Mouse (Mus musculus) layer of hippocampus, adult 11-12 months (tissue): ENCODE data around the gene Dph1.

ENCODE experiments used
- DNase-seq: peaks from one replicate; pipeline ENCODE4 v3.0.0; 2022; ENCODE audit warnings: low spot score

Gene Dph1

GRCm38 (mm10) chr11:75190905-75191441, at the start of gene Dph1:
Dph1 (minus strand) TSS chr11:75191241.
- no peak for DNase-seq

DNA sequence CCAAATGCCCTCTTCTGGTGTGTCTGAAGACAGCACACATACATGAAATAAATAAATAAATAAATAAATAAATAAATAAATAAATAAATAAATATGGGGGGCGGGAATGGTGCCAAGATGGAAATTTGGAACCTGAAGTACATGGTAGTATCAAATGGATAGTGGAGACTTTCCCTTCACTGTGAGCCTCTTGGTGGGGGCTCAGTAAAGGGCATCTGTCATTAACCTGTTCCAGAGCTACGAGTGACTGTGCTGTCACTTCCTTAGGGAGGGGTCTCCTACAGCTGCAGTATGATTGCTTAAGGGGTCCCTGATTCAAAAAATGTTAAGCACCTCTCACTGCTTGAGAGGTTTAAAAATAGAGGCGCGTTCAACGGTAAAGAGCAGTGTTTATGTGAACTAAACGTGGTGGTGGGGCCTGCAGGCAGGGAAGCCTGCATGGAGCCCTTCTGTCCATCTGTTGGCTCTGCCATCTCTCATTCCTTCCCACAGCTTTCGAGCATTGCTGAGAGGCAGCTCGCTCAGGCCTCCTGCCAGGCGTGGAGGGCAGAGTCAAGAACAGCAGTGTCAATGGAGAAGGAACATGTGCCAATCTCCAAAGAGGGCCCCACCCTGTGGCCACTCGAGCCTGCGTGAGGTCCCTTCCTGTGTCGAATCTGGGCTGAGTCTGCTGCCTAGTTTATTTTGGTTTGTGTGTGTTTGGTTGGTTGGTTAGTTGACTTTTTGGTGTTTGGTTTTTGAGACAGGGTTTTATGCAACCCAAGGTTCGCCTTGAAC, 49.3 kb upstream of the Dph1 start:
- DNase-seq: no peak

DNA sequence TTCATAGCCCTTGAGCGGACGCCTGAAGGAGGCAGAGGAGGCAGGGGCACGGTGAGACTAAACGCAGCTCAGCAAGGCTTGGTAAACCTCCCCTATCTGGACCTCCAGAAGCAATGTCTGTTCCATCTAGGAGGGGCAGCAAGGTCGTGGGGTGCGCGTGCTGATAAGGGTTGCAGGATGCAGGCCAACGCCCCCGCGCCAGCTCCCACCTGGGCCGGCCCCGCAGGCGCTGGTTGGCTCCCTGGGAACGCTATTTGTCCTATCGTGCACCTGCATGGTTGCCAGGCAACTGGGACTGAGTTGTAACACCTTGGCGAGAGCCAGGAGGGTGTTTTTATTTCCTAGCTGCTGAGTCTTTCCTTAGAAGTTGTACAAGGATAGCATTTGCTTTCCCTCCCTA, 43.7 kb upstream of the Dph1 start:
- DNase-seq: peak; percentile 53

DNA sequence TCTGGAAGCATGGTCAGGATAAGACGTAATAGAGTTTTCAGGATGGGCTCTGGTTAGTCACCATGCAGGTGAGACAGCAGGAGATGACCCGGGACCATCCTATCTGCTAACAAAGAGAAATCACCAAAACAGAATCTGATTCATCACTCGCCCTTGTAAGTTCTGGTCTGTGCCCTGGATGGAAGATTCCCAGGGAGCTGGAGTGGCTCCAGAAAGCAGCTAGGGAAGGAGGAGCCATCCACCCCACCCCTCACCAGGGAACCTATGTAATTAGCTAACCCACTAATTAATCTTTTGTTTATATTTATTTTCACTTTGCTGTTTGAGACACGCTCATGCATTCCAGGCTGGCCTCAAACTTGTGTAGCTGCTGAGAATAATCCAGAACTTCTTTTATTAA, 41.4 kb upstream of the Dph1 start:
- DNase-seq: no peak

DNA sequence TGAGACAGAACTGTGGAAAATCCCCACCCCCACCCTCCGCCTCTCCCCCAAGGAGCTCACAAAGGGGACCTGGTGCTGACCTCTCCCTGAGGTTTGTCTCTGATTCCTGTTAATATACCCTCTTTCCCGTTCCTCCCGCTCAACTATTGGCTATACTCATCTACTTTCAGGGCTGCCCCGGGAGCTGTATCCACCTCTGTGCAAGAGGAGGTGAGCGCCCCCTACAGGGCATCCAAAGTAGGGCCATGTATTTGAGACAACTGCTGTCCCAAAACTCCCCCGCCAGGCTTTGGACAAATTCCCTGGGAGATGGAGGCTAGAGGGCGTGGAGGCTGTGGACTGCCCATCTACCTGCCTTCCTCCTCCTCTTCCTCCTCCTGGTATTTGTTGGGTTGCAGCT, 40.7 kb upstream of the Dph1 start:
- peak; percentile 71 for DNase-seq

DNA sequence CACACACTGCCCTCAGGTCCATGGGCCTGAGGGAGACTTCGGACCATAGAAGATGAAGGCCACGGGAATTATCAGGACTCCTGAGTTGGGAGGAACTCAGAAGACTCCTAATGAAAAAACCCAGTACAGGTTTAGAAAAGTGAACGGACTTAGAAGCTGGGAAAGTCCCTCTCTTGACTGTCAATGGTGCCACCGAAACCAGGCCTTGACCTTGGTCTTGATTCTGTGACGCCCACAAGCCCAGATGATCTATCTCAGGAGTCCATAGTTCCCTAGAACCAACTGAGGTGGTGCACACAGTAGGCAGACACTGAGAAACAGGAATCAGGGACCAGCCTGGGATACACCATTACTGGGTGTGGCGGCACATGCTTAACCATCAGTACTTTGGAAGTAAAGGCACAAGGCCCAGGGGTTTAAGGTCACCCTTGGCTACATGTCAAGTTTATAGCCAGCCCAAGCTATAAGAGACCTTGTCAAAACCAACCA, 39.3 kb upstream of the Dph1 start:
- DNase-seq: no peak

DNA sequence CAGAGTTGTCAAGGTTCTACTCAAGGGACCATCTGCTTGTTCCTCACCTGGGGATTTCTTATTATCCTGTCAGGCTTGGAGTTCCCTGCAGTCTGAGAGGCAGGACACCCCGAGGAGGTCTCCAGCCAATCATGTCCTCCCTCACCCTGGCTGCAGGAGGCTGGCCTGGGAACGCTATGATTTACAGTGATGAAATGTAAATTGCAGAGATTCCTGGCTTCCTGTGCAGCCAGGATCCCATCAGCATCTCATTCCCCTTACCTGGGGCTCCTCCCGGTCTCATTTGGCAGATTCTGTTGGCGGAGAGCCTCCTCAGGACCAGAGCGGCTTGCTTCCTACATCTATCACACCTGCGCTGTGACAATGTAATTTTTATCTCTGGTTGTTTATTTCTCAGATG, 38.2 kb upstream of the Dph1 start:
- no peak for DNase-seq

GRCm38 (mm10) chr11:75227632-75228031, 36.6 kb upstream of the Dph1 start:
- DNase-seq: no peak

DNA sequence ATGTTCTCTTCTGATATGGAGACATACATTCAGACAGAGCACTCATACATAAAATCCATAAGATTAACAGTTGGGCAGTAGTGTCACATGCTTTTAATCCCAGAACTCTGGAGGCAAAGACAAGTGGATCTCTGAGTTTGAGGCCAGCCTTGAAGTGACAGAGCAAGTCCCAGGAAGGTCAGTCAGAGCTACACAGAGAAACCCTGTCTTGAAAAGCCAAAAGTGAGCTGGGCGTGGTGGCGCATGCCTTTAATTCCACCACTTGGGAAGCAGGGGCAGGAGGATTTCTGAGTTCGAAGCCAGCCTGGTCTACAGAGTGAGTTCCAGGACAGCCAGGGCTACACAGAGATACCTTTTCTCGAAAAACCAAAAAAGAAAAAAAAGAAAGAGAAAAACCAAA, 33.8 kb upstream of the Dph1 start:
- DNase-seq: no peak

DNA sequence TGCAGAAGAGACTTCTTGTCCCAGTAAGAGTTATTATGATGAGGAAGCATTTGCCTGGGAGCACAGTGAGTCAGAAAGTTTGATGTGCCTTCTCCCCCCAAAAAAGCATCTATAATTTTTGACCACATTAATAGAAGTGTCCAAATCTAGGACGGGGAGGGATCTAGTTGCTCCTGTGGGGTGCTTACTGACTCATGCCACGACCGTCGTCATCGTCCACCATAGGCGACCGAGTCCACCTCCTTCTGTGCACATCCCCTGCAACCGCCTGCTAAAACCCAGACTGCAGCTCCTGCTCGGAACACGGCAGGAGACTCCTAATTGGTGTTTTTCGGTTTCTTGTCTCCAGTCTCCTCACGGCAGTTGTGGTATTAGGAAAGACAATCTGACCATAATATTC, 33.0 kb upstream of the Dph1 start:
- DNase-seq: no peak

GRCm38 (mm10) chr11:75220517-75221145, 29.6 kb upstream of the Dph1 start:
- DNase-seq: no peak

DNA sequence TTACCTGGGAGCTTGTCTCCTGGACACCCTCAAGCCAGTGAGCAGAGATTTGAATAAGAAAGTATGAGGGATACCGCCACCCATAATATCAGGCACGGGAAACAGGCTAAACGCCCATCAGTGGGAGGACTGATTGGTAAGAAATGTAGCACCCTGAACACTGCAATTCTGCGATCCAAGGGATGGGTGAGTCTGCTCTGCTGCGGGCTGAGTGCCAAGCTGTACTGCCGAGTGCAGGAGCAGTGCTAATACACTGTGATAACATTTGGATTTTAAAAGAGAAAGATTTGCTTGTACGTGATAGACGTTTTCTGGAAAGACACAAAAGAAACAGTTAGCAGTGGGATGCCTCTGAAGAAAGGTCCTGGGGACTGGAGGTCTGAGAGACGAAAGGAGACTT, 29.1 kb upstream of the Dph1 start:
- DNase-seq: peak; percentile 70

GRCm38 (mm10) chr11:75214081-75214950, 23.3 kb upstream of the Dph1 start:
- DNase-seq: no peak

- no peak for DNase-seq
These were observed 22.5 kb upstream of the Dph1 start for GRCm38 (mm10) chr11:75213372-75214080.

DNA sequence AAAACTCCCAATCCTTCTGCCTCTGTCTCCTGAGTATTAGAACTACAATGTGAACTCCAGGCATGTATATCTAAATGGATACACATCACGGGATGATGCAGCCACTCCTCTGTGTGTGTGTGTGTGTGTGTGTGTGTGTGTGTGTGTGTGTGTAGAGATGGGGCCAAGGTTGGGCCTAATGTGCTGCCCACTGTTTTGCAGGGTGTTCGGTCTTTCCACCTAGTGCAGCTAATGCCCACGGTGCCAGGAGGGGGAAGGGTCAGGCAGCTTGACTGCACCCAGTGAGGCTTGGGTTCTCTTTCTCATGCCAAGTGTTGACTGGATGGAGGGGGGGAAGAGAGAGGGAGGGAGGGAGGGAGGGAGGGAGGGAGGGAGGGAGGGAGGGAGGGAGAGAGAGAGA, 21.8 kb upstream of the Dph1 start:
- DNase-seq: no peak

- DNase-seq: peak; percentile 44
These were observed 21.1 kb upstream of the Dph1 start for GRCm38 (mm10) chr11:75212031-75212667.

- DNase-seq: no peak
These were observed 19.7 kb upstream of the Dph1 start for GRCm38 (mm10) chr11:75210755-75211154.

DNA sequence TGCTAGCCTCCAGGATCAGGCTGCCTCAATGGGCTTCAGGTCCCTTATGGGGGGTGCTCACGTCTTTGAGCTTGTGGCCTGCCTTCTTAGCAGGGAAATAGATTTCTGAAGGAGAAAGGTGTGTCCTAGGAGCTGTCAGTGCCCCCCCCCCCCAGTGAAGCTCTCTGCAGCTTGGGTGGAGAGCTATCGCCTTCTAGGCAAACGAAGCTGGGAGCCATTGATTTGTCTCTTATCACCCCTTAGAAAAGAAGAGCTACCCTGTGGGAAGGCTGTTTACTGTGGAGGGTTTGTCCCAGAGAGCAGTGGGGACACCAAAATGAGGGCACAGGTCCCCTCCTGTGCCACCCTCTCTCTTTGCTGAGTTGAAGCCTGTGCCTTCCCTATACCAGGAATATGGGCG, 19.1 kb upstream of the Dph1 start:
- no peak for DNase-seq

DNA sequence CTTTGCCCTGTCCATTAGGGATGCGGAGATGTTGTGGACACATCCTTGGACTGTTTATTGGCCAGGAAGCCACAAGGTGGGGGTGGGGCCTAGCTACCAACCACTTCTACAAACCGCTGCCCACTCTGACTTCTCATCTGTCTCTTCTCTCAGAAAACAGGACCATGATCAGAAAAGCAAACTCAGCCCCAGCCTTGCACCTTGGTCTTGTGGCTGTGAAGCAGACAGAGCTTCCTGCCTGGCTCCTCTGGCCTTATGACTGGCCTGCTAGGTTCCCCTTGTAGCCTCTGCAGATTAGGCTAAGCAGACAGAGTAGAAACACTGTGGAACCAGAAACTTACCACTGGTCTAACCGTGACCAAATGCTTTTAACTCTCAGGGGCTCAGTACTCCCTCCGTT, 18.3 kb upstream of the Dph1 start:
- DNase-seq: peak; percentile 47

DNA sequence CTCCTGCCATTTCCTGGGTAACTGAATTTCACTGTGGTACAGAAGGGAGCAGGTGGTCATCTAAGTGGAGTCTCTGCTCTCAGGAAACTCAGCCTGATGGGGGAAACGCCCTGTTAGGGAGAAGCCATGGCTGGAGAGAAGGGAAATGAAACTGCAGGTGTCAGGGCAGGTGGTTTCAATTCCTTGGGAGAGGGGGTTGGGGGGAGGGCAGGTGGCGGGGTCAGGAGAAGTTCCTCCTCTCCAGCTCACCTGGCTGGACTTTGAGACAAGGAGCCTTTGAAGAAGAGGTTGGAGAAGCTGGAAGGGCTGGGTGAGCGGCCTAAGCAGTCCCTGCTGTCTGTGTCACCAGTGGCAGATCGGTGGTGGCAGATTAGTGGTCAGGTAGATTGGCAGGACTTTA, 15.3 kb upstream of the Dph1 start:
- DNase-seq: no peak

DNA sequence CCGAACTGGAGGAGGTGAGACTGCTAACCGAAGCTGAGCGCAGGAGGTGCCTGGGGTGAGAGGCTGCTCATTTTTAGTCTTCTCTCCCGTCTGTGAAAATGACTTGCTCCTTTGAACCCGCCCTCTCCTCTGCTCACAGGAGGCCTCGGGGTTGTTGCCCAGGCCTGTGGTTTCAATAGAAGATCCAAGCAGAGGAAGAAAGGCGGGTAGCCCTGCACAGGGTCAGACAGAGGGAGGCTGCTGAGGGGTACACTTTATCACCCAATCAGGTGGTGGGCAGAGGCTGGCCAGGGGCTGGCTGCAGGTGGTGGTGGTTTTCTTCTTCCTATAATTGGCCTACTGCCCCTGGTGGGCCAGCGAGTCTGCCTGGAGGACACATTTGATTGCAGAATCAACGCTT, 13.4 kb upstream of the Dph1 start:
- DNase-seq: no peak
